Mouse (Mus musculus) heart, postnatal 0 days (tissue): ENCODE results near the gene Tex37.

Experiments used
- CTCF ChIP-seq: IDR thresholded peaks from 2 replicates; pipeline ENCODE4 v1.5.1; 2016; ENCODE audit warnings: antibody characterized with exemption, control low read depth, low read depth
- EP300 ChIP-seq: IDR thresholded peaks from 2 replicates; pipeline ENCODE4 v1.6.1; 2016; ENCODE audit warnings: antibody characterized with exemption, low read depth

DNA sequence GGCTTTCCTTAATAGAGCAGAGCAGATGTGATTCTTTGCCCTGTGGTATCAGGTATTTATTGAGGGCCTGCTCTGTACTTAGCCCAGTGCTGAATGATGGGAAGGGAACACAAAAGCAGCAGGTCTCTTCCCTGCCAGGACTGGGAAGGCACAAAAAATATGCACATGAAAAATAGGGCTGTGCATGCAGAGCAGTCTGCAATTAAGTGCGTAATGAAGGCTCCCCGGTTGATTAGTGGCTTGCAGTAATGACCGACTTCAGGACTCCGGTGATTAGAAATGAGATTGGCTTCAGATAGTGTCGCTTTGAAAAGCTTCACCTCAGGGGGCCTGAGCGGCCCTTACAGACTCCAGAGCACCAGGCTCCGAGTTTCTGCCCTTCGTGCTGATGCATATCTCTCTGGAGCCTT, 19.1 kb downstream of the Tex37 start:
- no peak for TF ChIP-seq CTCF
- TF ChIP-seq EP300: no peak
